Mouse (Mus musculus) small intestine, adult 2 months (tissue): Measurements from ENCODE around the gene Qtrt1.

Experiments used
- CTCF ChIP-seq: fragments of 200-500 bp; IDR thresholded peaks from 2 replicates; pipeline ENCODE4 v1.5.1; 2012; ENCODE audit warnings: low read depth, mild to moderate bottlenecking, control low read depth, inconsistent platforms, low read length, moderate library complexity, mixed read lengths; ENCODE audit not compliant: insufficient replicate concordance, insufficient read length; ENCODE audit errors: extremely low read depth
- POLR2A ChIP-seq: fragments of 200-500 bp; IDR thresholded peaks from 2 replicates; pipeline ENCODE4 v1.6.1; 2012; ENCODE audit warnings: low read depth, mild to moderate bottlenecking, control low read depth, inconsistent platforms, low read length, moderate library complexity

GRCm38 (mm10) chr9:21447778-21448177, 36.1 kb downstream of the Qtrt1 start:
- no peak for TF ChIP-seq CTCF
- TF ChIP-seq POLR2A = no peak
